Mouse (Mus musculus): ENCODE data around the gene Asb14. TPM values are rescaled to one million over a fixed set of nuclear protein-coding genes. Genes with fewer than 3 reads are reported as not detected.

The Asb14 gene
- polyA plus RNA-seq, 1 experiment from 2014 or later, result 0.20 TPM

Other genes with a start within 250 kb of the Asb14 start
- gene Pde12, start 224.7 kb upstream of the Asb14 start, polyA plus RNA-seq (2015; fragmentation: Nextera tagmentation; extraction: Ambion mirVana), result 10.1 and 10.2 TPM in 2 replicates
- gene Dnah12, start 201.3 kb upstream of the Asb14 start, polyA plus RNA-seq (2015; fragmentation: Nextera tagmentation; extraction: Ambion mirVana), result 0.05 and 0.08 TPM in 2 replicates
- 27.2 and 32.9 TPM in 2 replicates for gene Appl1, start 76.7 kb downstream of the Asb14 start, polyA plus RNA-seq (2015; fragmentation: Nextera tagmentation; extraction: Ambion mirVana)
- 0.34 and 0.35 TPM in 2 replicates for gene Hesx1, start 99.9 kb downstream of the Asb14 start, polyA plus RNA-seq (2015; fragmentation: Nextera tagmentation; extraction: Ambion mirVana)
- gene Il17rd, start 144.4 kb downstream of the Asb14 start, polyA plus RNA-seq (2015; fragmentation: Nextera tagmentation; extraction: Ambion mirVana), result 1.9 and 2.4 TPM in 2 replicates
- 12.7 and 13.9 TPM in 2 replicates for gene Arhgef3, start 220.3 kb downstream of the Asb14 start, polyA plus RNA-seq (2015; fragmentation: Nextera tagmentation; extraction: Ambion mirVana)

Data from intestine, embryonic 15.5 days (tissue).